Mouse (Mus musculus) midbrain, embryonic 10.5 days (tissue): ENCODE measurements around the gene Prelid3b. TPM values are rescaled to one million over a fixed set of nuclear protein-coding genes. Genes with fewer than 3 reads are reported as not detected.

Experiments
- DNase-seq: peaks from one replicate; pipeline ENCODE4 v3.0.0-alpha.2; 2017; ENCODE audit warnings: low spot score
- H3K27ac ChIP-seq: fragments of 300-500 bp; sonication (generic); replicated peaks from 2 replicates; pipeline ENCODE4 v1.5.1; 2016; ENCODE audit warnings: mild to moderate bottlenecking
- H3K27me3 ChIP-seq: fragments of 300-500 bp; sonication (generic); 2 replicates; pipeline ENCODE4 v1.6.1; 2016; ENCODE audit warnings: low read depth, mild to moderate bottlenecking; ENCODE audit not compliant: poor library complexity, severe bottlenecking
- H3K36me3 ChIP-seq: fragments of 300-500 bp; sonication (generic); 2 replicates; pipeline ENCODE4 v1.6.1; 2016; ENCODE audit warnings: mild to moderate bottlenecking, moderate library complexity
- H3K4me1 ChIP-seq: fragments of 300-500 bp; sonication (generic); 2 replicates; pipeline ENCODE4 v1.6.1; 2016
- H3K4me3 ChIP-seq: fragments of 300-500 bp; sonication (generic); 2 replicates; pipeline ENCODE4 v1.5.1; 2016; ENCODE audit warnings: mild to moderate bottlenecking, moderate library complexity
- H3K9me3 ChIP-seq: fragments of 300-500 bp; sonication (generic); replicated peaks from 2 replicates; pipeline ENCODE4 v1.6.1; 2016; ENCODE audit warnings: mild to moderate bottlenecking
- WGBS: fragments of 180-500 bp; shearing (Covaris S2); methylation state at CpG from one replicate; pipeline ENCODE4 v1.1.7; 2016; 5-methylcytosine and 5-hydroxymethylcytosine counted together
- polyA plus RNA-seq: library from polyadenylated mRNA; unstranded; fragments of >200 nt; fragmentation: Nextera tagmentation; extraction: Ambion mirVana; gene quantifications from 2 replicates; pipeline ENCODE4 v1.2.1, GENCODE M21; 2016

The Prelid3b gene
- polyA plus RNA-seq, 1 experiment from 2014 or later: 132 TPM

DNA sequence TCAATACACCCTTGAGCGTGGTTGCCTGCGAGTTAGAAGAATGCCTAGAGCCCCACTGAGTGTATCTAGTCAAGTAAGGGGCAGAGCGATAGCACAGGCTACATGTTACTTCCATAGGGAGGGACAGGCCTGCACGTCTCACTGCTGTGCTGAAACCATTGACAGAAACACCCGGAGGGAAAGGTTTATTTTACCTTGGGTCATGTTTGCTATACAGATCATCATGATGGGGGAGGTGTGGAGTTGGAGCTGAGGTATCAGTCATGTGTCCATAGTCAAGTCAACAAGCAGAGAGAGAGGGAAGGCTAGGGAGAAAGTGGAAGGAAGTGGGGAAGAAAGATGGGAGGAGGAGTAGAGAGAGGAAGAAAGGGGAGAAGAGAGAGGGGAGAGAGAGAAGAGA, 14.1 kb upstream of the Prelid3b start:
- 86% methylated on average over 5 of the region's 5 CpGs for WGBS
- Histone ChIP-seq H3K36me3 (no peaks in the 10 kb centered on the region), H3K4me1 (no peaks in the 10 kb centered on the region), H3K27ac (no peak overlapping the region), H3K9me3 (no peaks in the 10 kb centered on the region), H3K4me3 (no peak overlapping the region), H3K27me3 (no peaks in the 10 kb centered on the region)
- DNase-seq: no peak

DNA sequence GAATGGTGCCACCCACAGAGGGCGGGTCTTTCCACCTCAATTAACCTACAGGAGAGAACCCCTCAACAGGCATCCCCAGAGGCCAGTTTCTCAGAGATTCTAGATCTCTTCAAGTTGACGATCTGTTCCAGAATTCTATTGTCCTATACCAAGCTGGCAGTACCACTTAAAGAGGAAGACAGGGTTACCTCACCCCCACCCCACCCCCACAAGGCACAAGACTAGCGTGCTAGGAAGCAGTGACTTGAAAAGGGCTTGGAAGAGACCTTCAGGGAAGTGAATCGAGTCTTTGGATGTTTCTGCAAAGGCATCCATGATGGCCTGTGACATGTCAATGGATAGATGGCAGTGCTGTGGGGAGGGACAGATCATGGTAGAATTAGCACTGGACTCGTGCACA, 5.9 kb upstream of the Prelid3b start:
- Histone ChIP-seq H3K27ac (no peak overlapping the region), H3K36me3 (no peaks in the 10 kb centered on the region), H3K9me3 (no peaks in the 10 kb centered on the region), H3K27me3 (no peaks in the 10 kb centered on the region), H3K4me3 (no peak overlapping the region), H3K4me1 (peaks cover under 1% of the 10 kb centered on the region)
- DNase-seq: no peak
- WGBS: 73% methylated on average over 5 of the region's 5 CpGs

DNA sequence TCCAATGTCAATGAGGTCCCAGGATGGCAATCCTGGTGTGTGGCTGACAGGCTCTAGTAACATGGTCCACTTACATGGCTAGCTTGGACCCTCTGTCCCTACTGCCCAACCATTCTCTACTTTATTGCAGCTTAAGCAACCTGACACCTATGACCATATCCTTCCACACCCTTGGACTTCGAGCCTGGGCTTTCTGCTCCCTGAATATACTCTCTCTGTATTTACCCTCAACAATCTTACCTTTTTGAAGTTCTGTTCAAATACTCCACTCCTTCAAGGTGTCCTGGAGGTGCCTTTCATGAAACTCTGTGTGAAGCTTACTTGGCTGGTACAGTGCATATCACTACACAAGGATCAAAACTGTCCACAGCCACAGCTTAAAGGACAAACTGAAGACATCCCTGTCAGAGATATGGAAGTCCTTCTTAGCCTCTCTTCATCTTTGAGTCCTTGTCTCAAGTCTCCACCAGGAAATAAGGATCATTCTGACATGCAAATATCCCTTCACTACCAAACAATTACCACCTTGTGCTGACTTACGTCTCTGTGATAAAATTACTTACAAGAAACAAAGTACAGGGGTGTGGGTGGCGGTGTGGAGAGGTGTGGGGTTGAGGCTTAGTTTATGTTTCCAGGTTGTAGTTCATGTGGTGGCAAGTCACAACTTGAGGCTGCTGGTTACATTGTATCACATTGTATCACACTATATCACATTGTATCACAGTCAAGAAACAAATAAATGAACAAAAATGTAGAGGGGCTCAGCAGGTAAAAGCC, 4.8 kb upstream of the Prelid3b start:
- peaks cover 8% of the 10 kb centered on the region for H3K4me1 ChIP-seq
- no peak for DNase-seq
- WGBS: 83% methylated on average over 3 of the region's 3 CpGs
- no peak overlapping the region for H3K4me3 ChIP-seq
- no peaks in the 10 kb centered on the region for H3K9me3 ChIP-seq
- H3K36me3 ChIP-seq: no peaks in the 10 kb centered on the region
- H3K27ac ChIP-seq: no peak overlapping the region
- no peaks in the 10 kb centered on the region for H3K27me3 ChIP-seq

DNA sequence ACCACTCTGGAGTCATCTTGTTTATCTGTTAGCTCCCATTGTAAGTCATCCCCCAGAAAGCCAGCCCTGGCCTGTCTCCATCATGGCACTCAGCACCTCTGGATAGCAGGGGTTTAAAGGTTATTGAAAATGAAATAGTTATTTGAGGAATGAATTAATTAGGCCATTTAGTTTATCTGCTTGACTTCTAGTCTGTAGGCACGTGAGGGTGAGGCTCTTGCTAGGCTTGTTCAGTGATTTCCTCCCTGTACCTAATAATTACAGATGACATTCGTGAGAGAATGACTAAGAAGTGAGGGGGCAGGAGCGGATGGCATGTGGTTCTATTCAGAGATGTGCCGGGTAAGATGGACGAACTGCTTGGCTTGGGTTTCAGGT, 658 bp upstream of the Prelid3b start:
- peaks cover 33% of the 10 kb centered on the region for H3K36me3 ChIP-seq
- H3K9me3 ChIP-seq: no peaks in the 10 kb centered on the region
- H3K4me3 ChIP-seq: peak overlapping the region; percentile 68
- DNase-seq: no peak
- H3K4me1 ChIP-seq: peaks cover 27% of the 10 kb centered on the region
- H3K27ac ChIP-seq: peak overlapping the region; percentile 91
- no peaks in the 10 kb centered on the region for H3K27me3 ChIP-seq
- 87% methylated on average over 5 of the region's 5 CpGs for WGBS

DNA sequence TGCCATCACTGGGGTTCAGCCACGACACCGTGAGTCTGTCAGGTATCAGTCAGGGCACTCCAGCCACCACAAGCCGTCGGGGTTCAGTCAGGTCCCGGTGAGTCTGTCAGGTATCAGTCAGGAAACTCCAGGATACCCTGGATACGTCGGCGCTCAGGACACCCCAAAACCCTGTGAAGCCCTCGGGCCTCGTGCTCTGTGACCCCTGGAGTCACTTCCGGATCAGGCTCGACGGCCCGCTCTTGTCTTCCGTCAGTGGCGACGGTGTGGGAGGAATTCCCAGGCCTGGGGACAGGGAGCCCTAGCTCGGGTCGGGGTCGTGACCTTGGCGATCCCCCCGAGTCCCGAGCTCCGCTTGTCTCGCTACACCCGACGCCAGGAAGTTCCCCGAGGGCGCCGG, 474 bp downstream of the Prelid3b start:
- Histone ChIP-seq H3K27ac (peak overlapping the region; percentile 91), H3K27me3 (no peaks in the 10 kb centered on the region)

DNA sequence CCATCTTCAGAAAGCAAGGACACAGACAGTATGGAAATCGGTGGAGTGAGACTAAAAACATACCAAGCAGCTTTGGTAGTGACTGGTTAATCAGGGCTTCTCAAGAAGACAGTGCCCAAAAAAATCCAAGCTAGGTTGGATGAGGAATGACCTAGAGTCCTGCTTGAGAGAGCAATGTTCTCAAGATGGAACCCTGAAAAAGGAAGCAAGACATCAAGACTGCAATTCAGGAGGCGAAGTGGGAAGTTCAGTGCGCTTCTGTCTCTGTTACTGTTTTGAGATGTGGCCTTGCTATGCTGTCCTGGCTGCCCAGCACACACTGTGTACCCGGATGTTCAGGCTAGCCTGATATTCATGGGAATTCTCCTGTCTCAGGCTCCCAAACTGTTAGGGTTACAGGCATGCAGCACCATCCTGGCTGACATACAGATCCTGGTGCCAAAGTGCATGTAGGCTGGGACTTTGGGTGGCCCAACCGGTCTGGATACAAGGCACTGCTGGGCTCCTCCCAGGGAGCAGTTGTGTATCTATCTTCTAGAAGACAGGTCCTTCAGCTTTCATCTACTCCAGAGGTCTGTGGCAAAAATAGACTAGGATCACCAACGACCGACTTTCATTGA, 2.0 kb downstream of the Prelid3b start:
- peaks cover 60% of the 10 kb centered on the region for H3K36me3 ChIP-seq
- no peak for DNase-seq
- no peaks in the 10 kb centered on the region for H3K9me3 ChIP-seq
- peaks cover 27% of the 10 kb centered on the region for H3K4me1 ChIP-seq
- H3K27me3 ChIP-seq: no peaks in the 10 kb centered on the region
- 96% methylated on average over 7 of the region's 7 CpGs for WGBS
- no peak overlapping the region for H3K27ac ChIP-seq
- H3K4me3 ChIP-seq: no peak overlapping the region

More for the DNA sequence above, 474 bp downstream of the Prelid3b start:
- Histone ChIP-seq H3K4me3 (peak overlapping the region; percentile 68), H3K4me1 (peaks cover 27% of the 10 kb centered on the region), H3K9me3 (no peaks in the 10 kb centered on the region), H3K36me3 (peaks cover 45% of the 10 kb centered on the region)
- WGBS: 9% methylated on average over 30 of the region's 30 CpGs
- no peak for DNase-seq

DNA sequence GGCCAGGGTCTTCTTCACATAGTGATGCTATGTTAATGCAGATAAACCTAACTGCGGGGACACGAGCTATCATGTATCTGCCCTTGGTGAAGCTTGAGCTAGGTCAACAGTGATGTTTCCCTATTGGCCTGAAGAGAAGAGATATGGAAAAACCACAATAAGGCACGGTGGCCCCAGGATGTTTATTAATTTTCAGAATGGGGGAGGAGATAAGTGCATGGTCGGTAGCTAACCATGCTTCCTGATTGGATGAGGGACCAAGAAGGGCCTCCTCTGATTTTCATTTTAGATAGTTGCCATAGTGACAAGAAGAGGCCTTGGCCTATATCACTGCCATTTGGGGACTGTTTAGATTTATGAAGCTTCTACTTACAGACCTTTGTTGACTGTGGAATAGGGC, 2.5 kb downstream of the Prelid3b start:
- Histone ChIP-seq H3K27me3 (no peaks in the 10 kb centered on the region), H3K4me1 (peaks cover 27% of the 10 kb centered on the region), H3K9me3 (no peaks in the 10 kb centered on the region), H3K27ac (no peak overlapping the region), H3K4me3 (no peak overlapping the region), H3K36me3 (peaks cover 65% of the 10 kb centered on the region)
- DNase-seq: no peak
- 92% methylated on average over 4 of the region's 4 CpGs for WGBS

DNA sequence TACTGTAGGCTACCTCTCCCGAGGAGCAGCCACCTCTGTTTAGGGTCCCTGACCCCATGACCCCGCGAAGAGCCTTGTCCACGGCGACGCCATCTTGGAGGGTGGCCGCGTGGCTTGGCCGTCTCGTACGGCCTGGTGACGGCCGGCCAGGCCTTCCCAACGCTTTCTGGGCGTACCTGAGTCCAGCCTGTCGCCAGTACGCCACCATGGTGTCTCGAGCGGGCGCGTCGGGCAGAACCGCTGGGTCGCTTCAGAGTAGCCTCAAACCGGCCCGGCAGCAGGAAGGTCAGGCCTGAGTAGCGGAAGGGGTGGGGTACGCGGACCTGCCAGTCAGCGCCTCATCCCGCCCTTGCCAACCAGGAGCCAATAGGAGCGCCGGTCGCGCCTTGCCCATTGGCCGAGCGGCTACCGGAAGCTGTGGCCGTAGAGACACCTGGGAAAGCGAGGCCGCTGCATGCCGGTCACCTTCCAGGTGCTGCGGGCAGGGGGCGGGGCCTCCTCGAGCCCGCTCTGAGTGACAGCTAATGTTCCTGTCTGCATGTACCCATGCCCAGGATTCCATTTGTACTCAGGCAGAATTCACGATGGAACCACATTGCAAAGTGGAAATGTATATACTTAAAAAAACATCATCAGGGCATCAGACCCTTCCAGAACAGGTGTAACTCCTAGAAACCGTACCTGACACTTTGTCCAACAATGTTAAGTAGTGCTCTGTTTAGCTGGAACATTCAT, 8.9 kb downstream of the Prelid3b start, which contains the start of gene Atp5e:
Atp5e (minus strand) TSS at position 317 of the 735 bp plus-strand sequence.
- no peaks in the 10 kb centered on the region for H3K27me3 ChIP-seq
- WGBS: 3% methylated on average over 48 of the region's 48 CpGs
- peaks cover 17% of the 10 kb centered on the region for H3K4me1 ChIP-seq
- H3K9me3 ChIP-seq: no peaks in the 10 kb centered on the region
- peak within 1 kb of the TSS; percentile 67 for H3K4me3 ChIP-seq
- peak; percentile 94 for DNase-seq
- H3K27ac ChIP-seq: peak within 1 kb of the TSS; percentile 94
- H3K36me3 ChIP-seq: peaks cover 75% of the 10 kb centered on the region

DNA sequence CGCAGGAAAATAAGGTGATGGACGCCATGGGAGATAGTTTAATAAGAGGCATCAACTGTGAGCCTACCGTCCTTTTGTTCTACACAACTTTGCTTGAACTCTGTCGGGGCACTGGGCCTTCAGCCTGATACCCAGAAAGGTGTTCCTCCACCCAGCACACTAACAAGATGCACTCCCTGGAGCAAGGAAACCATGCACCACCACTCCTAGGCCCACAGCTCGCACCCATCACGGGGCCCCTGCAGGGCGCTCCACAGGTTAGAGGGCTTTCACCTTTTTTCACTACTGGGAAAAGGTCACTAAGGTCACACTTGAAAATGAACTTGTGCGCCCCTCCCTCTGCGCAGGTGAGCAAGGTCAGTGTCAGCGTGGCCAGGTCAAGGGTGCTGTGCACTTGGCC, 9.5 kb downstream of the Prelid3b start:
- H3K4me1 ChIP-seq: peaks cover 21% of the 10 kb centered on the region
- WGBS: 49% methylated on average over 10 of the region's 10 CpGs
- H3K27ac ChIP-seq: peak overlapping the region; percentile 94
- H3K36me3 ChIP-seq: peaks cover 69% of the 10 kb centered on the region
- H3K9me3 ChIP-seq: no peaks in the 10 kb centered on the region
- H3K4me3 ChIP-seq: peak overlapping the region; percentile 67
- no peaks in the 10 kb centered on the region for H3K27me3 ChIP-seq
- peak; percentile 27 for DNase-seq

DNA sequence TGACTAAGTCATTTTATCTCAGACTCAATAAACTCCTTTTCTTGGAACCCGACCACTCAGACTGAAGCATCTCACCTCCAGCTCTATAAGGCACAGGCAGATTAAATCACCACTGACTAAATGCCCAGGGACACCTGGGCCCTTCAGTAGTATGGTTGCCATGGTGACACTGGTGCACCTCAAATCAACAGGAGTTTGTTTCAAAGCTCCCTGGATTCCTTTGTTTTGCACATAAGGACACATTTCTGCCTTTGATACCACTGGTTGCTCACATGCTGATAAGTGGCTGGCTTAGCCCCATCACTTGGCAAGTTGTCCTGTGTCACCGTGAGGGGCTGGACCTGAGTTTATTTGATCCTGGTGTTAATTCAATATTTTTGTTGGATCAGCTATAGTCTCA, 13.5 kb downstream of the Prelid3b start:
- H3K27ac ChIP-seq: no peak overlapping the region
- no peak overlapping the region for H3K4me3 ChIP-seq
- peaks cover 27% of the 10 kb centered on the region for H3K4me1 ChIP-seq
- DNase-seq: no peak
- no peaks in the 10 kb centered on the region for H3K27me3 ChIP-seq
- peaks cover 32% of the 10 kb centered on the region for H3K36me3 ChIP-seq
- H3K9me3 ChIP-seq: no peaks in the 10 kb centered on the region
- whole genome bisulfite sequencing: 75% methylated on average over 2 of the region's 2 CpGs

DNA sequence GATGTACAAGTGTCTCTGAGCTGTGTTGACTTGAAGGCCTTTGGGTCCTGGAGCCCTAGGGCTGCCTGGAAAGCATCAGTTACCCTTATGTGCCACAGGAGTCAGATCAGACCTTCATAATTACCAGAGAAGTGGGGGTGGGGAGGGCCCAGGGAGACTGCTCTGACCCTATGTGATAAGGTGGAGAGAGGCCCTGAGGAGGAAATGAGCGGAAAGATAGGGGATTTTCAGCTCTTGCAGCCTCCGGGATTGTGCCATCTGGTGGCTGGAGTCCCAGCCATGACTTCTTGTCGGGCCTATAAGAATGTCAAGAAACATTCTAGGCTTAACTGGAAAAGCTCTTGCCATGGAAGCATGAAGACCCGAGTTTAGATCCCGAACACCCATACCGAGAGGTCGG, 19.2 kb downstream of the Prelid3b start:
- DNase-seq: no peak
- WGBS: 80% methylated on average over 7 of the region's 7 CpGs
- H3K4me3 ChIP-seq: no peak overlapping the region
- no peak overlapping the region for H3K27ac ChIP-seq
- H3K27me3 ChIP-seq: no peaks in the 10 kb centered on the region
- H3K36me3 ChIP-seq: no peaks in the 10 kb centered on the region
- no peaks in the 10 kb centered on the region for H3K9me3 ChIP-seq
- peaks cover 9% of the 10 kb centered on the region for H3K4me1 ChIP-seq

DNA sequence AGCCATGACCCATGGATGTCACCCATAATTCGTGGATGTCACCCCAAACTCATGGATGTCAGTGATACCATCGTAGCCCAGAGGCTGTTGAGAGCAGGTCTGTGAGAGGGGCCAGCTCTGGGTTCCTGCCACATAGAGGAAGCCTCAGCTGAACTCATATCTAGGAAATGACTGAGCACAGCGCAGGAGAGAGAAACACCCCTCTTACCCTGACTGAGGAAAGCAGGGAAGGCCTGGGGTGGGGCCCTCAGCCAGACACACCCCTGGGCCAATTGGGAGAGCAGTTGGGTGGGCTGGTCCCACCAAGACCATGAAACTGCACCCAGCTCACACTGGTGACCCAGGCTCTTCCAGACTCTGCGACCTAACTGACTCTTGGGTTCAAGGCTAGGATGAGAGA, 22.5 kb downstream of the Prelid3b start, which contains the start of gene Tubb1:
Tubb1 (plus strand) TSS at position 343 of the 400 bp plus-strand sequence.
- H3K9me3 ChIP-seq: no peaks in the 10 kb centered on the region
- H3K4me1 ChIP-seq: peaks cover 24% of the 10 kb centered on the region
- H3K36me3 ChIP-seq: no peaks in the 10 kb centered on the region
- H3K4me3 ChIP-seq: no peak within 1 kb of the TSS
- DNase-seq: no peak
- H3K27ac ChIP-seq: peak within 1 kb of the TSS; percentile 28; the same call in 1 of the 2 replicates
- 0 out of 2 replicates have a peak, but pooled peaks cover 3% of the 10 kb centered on the region for H3K27me3 ChIP-seq
- 79% methylated on average over 4 of the region's 4 CpGs for WGBS
